Mouse (Mus musculus) E14TG2a.4 (cell line): Measurements from ENCODE around the gene Zkscan1.

Source experiments
- CTCF ChIP-seq: conservative IDR thresholded peaks from 2 replicates; pipeline ENCODE4 v1.5.1; 2014; ENCODE audit warnings: low read length
- POU5F1 ChIP-seq: IDR thresholded peaks from 2 replicates; pipeline ENCODE4 v1.6.1; 2014; ENCODE audit warnings: low read length, borderline replicate concordance

DNA sequence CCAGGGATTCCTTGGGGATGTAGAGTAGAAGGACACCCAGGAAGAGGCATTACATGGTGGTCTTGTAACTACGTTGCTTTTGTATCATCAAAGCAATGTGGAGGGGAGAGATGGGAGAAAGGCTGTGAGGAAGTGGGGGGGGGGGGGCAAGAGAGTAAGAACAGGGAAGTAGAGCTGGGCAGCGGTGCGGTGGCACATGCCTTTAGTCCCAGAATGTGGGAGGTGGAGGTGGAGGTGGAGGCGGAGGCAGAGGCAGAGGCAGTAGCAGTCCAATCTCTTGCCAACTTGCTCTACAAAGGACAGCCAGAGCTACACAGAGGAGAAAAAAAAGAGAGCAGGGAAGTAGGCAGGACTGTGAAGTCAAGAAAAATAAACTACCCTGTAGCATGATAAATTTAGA, 53.7 kb downstream of the Zkscan1 start:
- no peak for TF ChIP-seq CTCF
- no peak for TF ChIP-seq POU5F1
